Mouse (Mus musculus) heart, adult 2 months (tissue): ENCODE data around the gene Bag2.

Experiments used
- CTCF ChIP-seq: fragments of 200-600 bp; IDR thresholded peaks from 2 replicates; pipeline ENCODE4 v1.8.1; 2022; ENCODE audit warnings: antibody characterized with exemption, mild to moderate bottlenecking, moderate library complexity
- EP300 ChIP-seq: fragments of 200-500 bp; IDR thresholded peaks from 2 replicates; pipeline ENCODE4 v1.6.1; 2011; ENCODE audit warnings: low read depth, low read length, control low read depth; ENCODE audit not compliant: insufficient read depth
- POLR2A ChIP-seq: fragments of 200-500 bp; IDR thresholded peaks from 2 replicates; pipeline ENCODE4 v1.6.1; 2011; ENCODE audit warnings: mild to moderate bottlenecking, low read depth, low read length, control low read depth; ENCODE audit not compliant: insufficient read depth

- no peak for TF ChIP-seq CTCF
- TF ChIP-seq POLR2A = no peak
- no peak for TF ChIP-seq EP300
Measured at GRCm38 (mm10) chr1:33758488-33758887, 893 bp upstream of the Bag2 start.
